Mouse (Mus musculus) ES-CJ7 (cell line): ENCODE measurements around the gene Pik3ip1.

ENCODE experiments used
- DNase-seq: peaks from one replicate; pipeline ENCODE4 v3.0.0; 2011; ENCODE audit warnings: low read depth, low spot score

Gene Pik3ip1

GRCm38 (mm10) chr11:3302385-3302784, 27.8 kb upstream of the Pik3ip1 start:
- DNase-seq, result no peak

GRCm38 (mm10) chr11:3302792-3303191, 27.4 kb upstream of the Pik3ip1 start:
- peak; percentile 40 for DNase-seq

- DNase-seq, result no peak
These were observed 24.4 kb upstream of the Pik3ip1 start for GRCm38 (mm10) chr11:3305821-3306220.

GRCm38 (mm10) chr11:3307875-3308274, 22.3 kb upstream of the Pik3ip1 start:
- no peak for DNase-seq

- DNase-seq, result no peak
These were observed 20.3 kb upstream of the Pik3ip1 start for GRCm38 (mm10) chr11:3309884-3310283.

GRCm38 (mm10) chr11:3310789-3311585, 19.2 kb upstream of the Pik3ip1 start:
- no peak for DNase-seq

GRCm38 (mm10) chr11:3311586-3312347, 18.4 kb upstream of the Pik3ip1 start:
- no peak for DNase-seq

GRCm38 (mm10) chr11:3313294-3313693, 16.9 kb upstream of the Pik3ip1 start:
- DNase-seq, result no peak

- DNase-seq, result peak; percentile 93
These were observed 16.1 kb upstream of the Pik3ip1 start for GRCm38 (mm10) chr11:3314148-3314547.

GRCm38 (mm10) chr11:3318286-3318685, 11.9 kb upstream of the Pik3ip1 start:
- no peak for DNase-seq

- no peak for DNase-seq
These were observed 1.9 kb upstream of the Pik3ip1 start for GRCm38 (mm10) chr11:3328271-3328670.

- peak; percentile 57 for DNase-seq
These were observed 1.1 kb upstream of the Pik3ip1 start for GRCm38 (mm10) chr11:3328806-3329775.

GRCm38 (mm10) chr11:3330566-3330965, 365 bp downstream of the Pik3ip1 start:
- peak; percentile 75 for DNase-seq

- DNase-seq, result no peak
These were observed 970 bp downstream of the Pik3ip1 start for GRCm38 (mm10) chr11:3330991-3331750.

- DNase-seq, result peak; percentile 95
These were observed 1.8 kb downstream of the Pik3ip1 start for GRCm38 (mm10) chr11:3331756-3332642.

GRCm38 (mm10) chr11:3333111-3333695, 3.0 kb downstream of the Pik3ip1 start:
- DNase-seq, result no peak

- no peak for DNase-seq
These were observed 4.0 kb downstream of the Pik3ip1 start for GRCm38 (mm10) chr11:3334141-3334710.

- DNase-seq, result peak; percentile 56
These were observed 4.6 kb downstream of the Pik3ip1 start for GRCm38 (mm10) chr11:3334711-3335316.
